Mouse (Mus musculus) yolk sac, embryonic 10.5 days (tissue): ENCODE results near the gene Metrn.

Experiments
- DNase-seq: peaks from one replicate; pipeline ENCODE4 v3.0.0-alpha.2; 2017; ENCODE audit warnings: low spot score

The Metrn gene

GRCm38 (mm10) chr17:25769331-25769730, 27.6 kb downstream of the Metrn start:
- no peak for DNase-seq

- no peak for DNase-seq
Observed at GRCm38 (mm10) chr17:25765886-25766285, 31.1 kb downstream of the Metrn start.

- DNase-seq, result no peak
Observed at GRCm38 (mm10) chr17:25762591-25762990, 34.3 kb downstream of the Metrn start.

- no peak for DNase-seq
Observed at GRCm38 (mm10) chr17:25761561-25761970, 35.4 kb downstream of the Metrn start.

GRCm38 (mm10) chr17:25760148-25760547, 36.8 kb downstream of the Metrn start:
- DNase-seq, result no peak

- no peak for DNase-seq
Observed at GRCm38 (mm10) chr17:25757691-25758090, 39.2 kb downstream of the Metrn start.

GRCm38 (mm10) chr17:25756378-25757242, 40.3 kb downstream of the Metrn start:
- no peak for DNase-seq

- no peak for DNase-seq
Observed at GRCm38 (mm10) chr17:25755627-25756377, 41.1 kb downstream of the Metrn start.

GRCm38 (mm10) chr17:25755086-25755485, 41.9 kb downstream of the Metrn start:
- no peak for DNase-seq

- no peak for DNase-seq
Observed at GRCm38 (mm10) chr17:25754241-25754640, 42.7 kb downstream of the Metrn start, which contains the start of gene Msln. TSS of gene Msln (minus strand) at chr17:25754378.

- DNase-seq, result no peak
Observed at GRCm38 (mm10) chr17:25751446-25751845, 45.5 kb downstream of the Metrn start.

GRCm38 (mm10) chr17:25749314-25749713, 47.6 kb downstream of the Metrn start:
- no peak for DNase-seq

GRCm38 (mm10) chr17:25748238-25748637, 48.7 kb downstream of the Metrn start:
- no peak for DNase-seq

GRCm38 (mm10) chr17:25744311-25744710, 52.6 kb downstream of the Metrn start:
- no peak for DNase-seq

GRCm38 (mm10) chr17:25743831-25744230, 53.1 kb downstream of the Metrn start:
- no peak for DNase-seq
